Mouse (Mus musculus): ENCODE data around the gene Olfr545.
A peak's percentile ranks its signal among the peaks of the same experiment; 100 is the strongest.

Gene Olfr545

GRCm38 (mm10) chr7:102479368-102480078, 19.9 kb downstream of the Olfr545 start:
- no peak for DNase-seq (ENCODE audit: extremely low spot score)

DNA sequence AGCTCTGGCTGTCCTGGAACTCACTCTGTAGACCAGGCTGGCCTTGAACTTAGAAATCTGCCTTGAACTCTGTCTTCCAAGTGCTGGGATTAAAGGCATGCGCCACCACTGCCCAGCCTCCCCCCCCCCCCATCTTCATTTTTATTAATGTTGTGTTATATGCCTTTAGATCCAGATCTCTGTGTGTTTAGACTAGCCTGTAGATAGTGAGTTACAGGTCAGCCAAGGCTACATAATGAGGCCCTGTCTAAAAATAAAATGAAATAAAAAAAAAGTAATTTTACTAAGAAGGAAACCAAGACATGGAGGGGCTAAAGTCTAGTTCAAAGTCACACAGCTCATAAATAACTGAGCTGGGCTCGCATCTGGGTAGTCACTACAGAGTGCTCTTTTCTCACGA, 20.4 kb downstream of the Olfr545 start:
- DNase-seq (ENCODE audit: extremely low spot score), result no peak

- no peak for DNase-seq (ENCODE audit: extremely low spot score)
Measured at GRCm38 (mm10) chr7:102478425-102478824, 20.9 kb downstream of the Olfr545 start.

GRCm38 (mm10) chr7:102477377-102477776, 22.0 kb downstream of the Olfr545 start:
- no peak for DNase-seq (ENCODE audit: extremely low spot score)

- DNase-seq (ENCODE audit: extremely low spot score), result no peak
Measured at GRCm38 (mm10) chr7:102476601-102477000, 22.8 kb downstream of the Olfr545 start.

DNA sequence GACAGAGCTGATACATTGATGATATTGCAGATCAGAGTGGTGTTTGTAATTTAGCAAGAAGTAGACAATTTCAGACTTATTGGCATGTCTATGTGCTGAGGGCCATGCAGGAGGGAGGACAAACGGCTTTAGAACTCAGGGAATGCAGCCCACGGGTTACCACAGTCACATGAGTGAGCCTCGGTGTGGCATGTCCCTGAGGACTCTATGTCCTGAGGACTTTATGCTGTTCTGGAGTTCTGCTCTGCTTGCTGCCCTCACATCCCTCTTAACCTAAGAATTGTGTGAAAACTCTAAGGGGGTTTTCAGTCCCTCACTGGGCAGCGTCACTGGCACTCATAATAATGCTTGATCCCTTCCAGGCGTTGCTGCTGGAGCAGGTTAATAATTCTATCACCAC, 26.7 kb downstream of the Olfr545 start:
- no peak for DNase-seq (ENCODE audit: extremely low spot score)

DNA sequence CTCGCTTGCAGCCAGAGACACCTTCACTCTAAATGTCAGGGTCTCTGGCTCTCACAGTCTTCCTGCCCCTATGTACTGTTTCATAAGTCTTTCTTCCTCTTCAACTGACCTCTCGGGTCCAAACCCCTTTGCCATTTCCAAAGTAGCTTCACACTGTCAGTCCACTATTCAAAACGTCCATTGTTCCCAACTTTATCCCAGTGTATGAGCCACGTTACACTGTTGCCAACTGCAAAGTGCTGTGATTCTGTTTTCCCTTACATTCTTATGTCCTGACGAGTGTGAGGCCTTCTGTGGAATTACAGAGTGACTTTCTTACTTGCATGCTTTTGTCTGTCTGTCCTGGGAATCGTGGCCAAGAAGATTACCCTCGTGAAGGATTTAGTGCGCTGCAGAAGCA, 31.8 kb downstream of the Olfr545 start:
- no peak for DNase-seq (ENCODE audit: extremely low spot score)

- no peak for DNase-seq (ENCODE audit: extremely low spot score)
Measured at GRCm38 (mm10) chr7:102458618-102459380, 40.6 kb downstream of the Olfr545 start.

DNA sequence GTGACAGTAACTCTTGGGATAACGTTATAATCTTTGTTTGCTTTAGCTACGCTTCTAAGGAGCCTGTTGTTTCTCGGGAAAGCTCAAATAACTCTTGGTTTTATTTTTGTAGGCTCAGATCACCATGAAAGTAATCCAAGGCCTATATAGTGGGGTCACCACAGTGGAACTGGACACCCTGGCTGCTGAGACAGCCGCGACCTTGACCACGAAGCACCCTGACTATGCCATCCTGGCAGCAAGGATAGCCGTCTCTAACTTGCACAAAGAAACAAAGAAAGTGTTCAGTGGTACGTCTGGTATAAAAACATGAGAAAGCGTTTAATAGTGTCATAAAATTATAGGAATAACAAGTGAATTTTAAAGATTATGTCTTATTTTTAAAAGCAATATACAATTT, 52.9 kb downstream of the Olfr545 start:
- no peak for DNase-seq (ENCODE audit: extremely low spot score)

DNA sequence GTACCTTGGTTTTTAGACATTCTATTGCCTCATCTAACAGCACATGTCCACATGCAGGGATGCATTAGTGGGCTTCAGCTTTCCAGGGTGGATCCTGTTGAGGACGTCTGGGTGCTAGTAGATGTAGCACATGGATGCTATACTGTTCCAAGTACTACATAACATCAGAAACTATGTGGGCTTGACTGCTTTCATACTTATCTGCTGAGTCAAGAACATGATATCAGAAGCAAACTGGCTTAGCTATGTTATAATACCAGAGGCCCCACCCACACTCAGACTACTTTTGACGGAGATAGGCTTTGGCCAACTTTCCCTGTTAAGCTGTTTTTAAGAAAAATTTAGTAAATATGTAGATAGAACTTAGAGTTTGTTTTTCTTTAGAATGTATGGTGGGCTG, 55.1 kb downstream of the Olfr545 start:
- no peak for DNase-seq (ENCODE audit: extremely low spot score)

- DNase-seq (ENCODE audit: extremely low spot score), result no peak
Measured at GRCm38 (mm10) chr7:102442432-102442831, 56.9 kb downstream of the Olfr545 start.

DNA sequence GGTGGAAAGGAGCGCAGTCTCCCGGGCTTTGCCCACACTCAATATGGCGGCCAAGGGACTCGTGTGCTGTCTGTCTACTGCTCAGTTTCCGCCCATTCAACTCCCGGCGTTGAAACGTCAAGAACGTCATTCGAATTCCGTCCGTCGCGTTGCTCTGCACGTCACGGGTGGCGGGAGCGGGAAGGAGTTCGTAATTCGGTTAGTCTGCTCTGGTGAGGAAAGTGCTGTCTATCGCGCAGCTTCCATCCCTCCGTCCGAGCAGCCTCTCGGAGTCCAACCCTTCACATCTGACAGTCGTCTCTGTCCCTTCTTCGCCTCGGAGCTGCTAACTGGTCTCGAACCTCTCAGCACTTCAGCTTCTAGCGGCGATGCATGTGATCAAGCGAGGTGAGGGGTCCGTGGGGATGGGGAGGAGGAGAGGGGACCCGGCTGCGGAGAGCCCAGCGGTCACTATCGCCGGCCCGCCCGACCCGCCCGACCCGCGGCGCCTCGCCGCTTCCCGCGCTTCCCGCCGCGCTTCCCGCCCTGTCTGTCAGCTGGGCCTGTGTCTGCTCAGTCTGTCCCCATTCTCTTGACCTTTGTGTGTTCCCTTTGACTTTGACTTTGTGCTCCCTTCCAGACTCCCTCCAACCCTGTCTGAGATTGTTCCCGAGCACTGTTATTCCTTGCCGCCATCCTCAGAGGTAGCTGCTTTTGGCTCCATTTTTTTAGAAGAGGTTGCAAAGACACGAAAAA, 57.5 kb downstream of the Olfr545 start, which contains the start of gene Rrm1:
Rrm1 (plus strand) TSS at position 39 of the 735 bp plus-strand sequence.
- peak; percentile 97 for DNase-seq (ENCODE audit: extremely low spot score)

Measured in embryo, embryonic 9.5 days (tissue).